In the genomic region with DNA sequence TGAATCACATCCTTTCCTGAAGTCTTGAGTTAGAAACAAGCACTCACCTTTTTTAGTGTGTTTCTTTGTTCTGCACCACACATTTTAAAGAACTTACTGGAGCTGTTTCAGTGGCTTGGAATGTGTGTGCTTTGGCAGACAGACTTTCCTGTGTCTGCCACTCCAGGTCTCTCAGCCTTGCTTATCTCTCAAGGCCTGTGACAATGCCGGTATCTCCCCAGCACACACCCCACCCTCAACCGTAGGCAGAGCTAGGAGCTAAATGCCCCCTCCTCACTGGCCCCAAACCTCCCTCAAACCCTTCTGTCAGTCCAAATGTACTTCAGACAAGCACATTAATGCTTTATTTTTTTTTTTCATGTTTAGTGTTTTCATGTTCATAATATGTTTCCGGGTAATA, we compare ENCODE assay signal across 10 mouse cellular contexts. TPM values are rescaled to one million over a fixed set of nuclear protein-coding genes. Genes with fewer than 3 reads are reported as not detected.
A peak's percentile ranks its signal among the peaks of the same experiment; 100 is the strongest.
DNase-seq lines count a peak whose midpoint lies in the region; ATAC-seq and TF ChIP-seq lines count a peak whose summit lies in the region.
"Had no signal": no experiment of that assay in that cellular context is flagged by ENCODE, and none has a peak within 500 bp of the region (broad histone marks: within the 10 kb centered on the region; RNA-seq: fewer than 3 reads in every experiment).

No protein-coding gene starts in this region.

- no peak overlapping the region for H3K4me2 ChIP-seq in kidney, embryonic 14.5 days (replicated peaks; ENCODE audit: low read depth, low read length)
- H3K4me2 ChIP-seq: hindbrain, embryonic 15.5 days had no signal

- WGBS in kidney, adult 2 months: 78% methylated on average over 3 of the region's 3 CpGs
- WGBS in kidney, embryonic 14.5 days: 72% methylated on average over 3 of the region's 3 CpGs

- ATAC-seq in kidney, embryonic 14.5 days (ENCODE audit: low FRiP score, low TSS enrichment): no peak

- H3K27ac ChIP-seq in kidney, adult 2 months (ENCODE audit: insufficient read depth, low read depth, low read length): no peak overlapping the region
- H3K27ac ChIP-seq in kidney, embryonic 14.5 days (ENCODE audit: low read depth, low read length): no peak overlapping the region
- H3K27ac ChIP-seq: hindbrain, embryonic 15.5 days had no signal

- DNase-seq in kidney, adult 2 months: peak; percentile 54
- peak; percentile 69 for DNase-seq in c-Kit-positive CD71-positive TER-119-positive erythroid progenitor cells, embryonic 14.5 days (ENCODE audit: low spot score)
- peak; percentile 83 for DNase-seq in liver
- DNase-seq in lung, postnatal 10 days: peak; percentile 14
- DNase-seq in gastrocnemius, postnatal 36 days: no peak
- DNase-seq in adrenal gland, postnatal 4 days (ENCODE audit: low spot score in 2 of 2): no peak
- no peak for DNase-seq in layer of hippocampus, postnatal 36 days
- DNase-seq: thymus, postnatal 36 days had no signal

- intact Hi-C loops in gastrocnemius, postnatal 36 days (cut with DNase I): no loop called here

- H3K36me3 ChIP-seq in kidney, adult 2 months (ENCODE audit: control insufficient read depth, insufficient read depth, low read length): no peaks in the 10 kb centered on the region
- H3K36me3 ChIP-seq in kidney, embryonic 14.5 days (ENCODE audit: control insufficient read depth, insufficient read depth, low read length): no peaks in the 10 kb centered on the region; the same call in 1 of the 2 replicates

- no peak for TF ChIP-seq CTCF in kidney, adult 2 months (conservative IDR thresholded peaks at IDR 0.05; ENCODE audit: insufficient read depth, insufficient read length, low read depth, low read length)

- H3K4me1 ChIP-seq in kidney, adult 2 months (ENCODE audit: control insufficient read depth, insufficient read depth, low read length): 0 out of 2 replicates have a peak, but pooled peaks cover 3% of the 10 kb centered on the region
- no peaks in the 10 kb centered on the region for H3K4me1 ChIP-seq in kidney, embryonic 14.5 days (ENCODE audit: control insufficient read depth, insufficient read depth, low read length)

- H3K4me3 ChIP-seq in kidney, adult 2 months (ENCODE audit: insufficient read depth, low read depth, low read length): no peak overlapping the region
- H3K4me3 ChIP-seq in kidney, embryonic 14.5 days (ENCODE audit: low read length): no peak overlapping the region
- H3K4me3 ChIP-seq: hindbrain, embryonic 15.5 days had no signal

- H3K9ac ChIP-seq in kidney, embryonic 14.5 days (ENCODE audit: low read depth, low read length): no peak overlapping the region
- H3K9ac ChIP-seq: hindbrain, embryonic 15.5 days had no signal

- no peaks in the 10 kb centered on the region for H3K27me3 ChIP-seq in kidney, adult 2 months (replicated peaks; ENCODE audit: control insufficient read depth, insufficient read depth, low read length)
- no peaks in the 10 kb centered on the region for H3K27me3 ChIP-seq in kidney, embryonic 14.5 days (ENCODE audit: control insufficient read depth, insufficient read depth, low read length)
- H3K27me3 ChIP-seq: hindbrain, embryonic 15.5 days had no signal

- no peaks in the 10 kb centered on the region for H3K9me3 ChIP-seq in kidney, embryonic 14.5 days (ENCODE audit: control insufficient read depth, low read length)
- H3K9me3 ChIP-seq: hindbrain, embryonic 15.5 days had no signal

- no peak for TF ChIP-seq POLR2A in kidney, adult 2 months (IDR thresholded peaks at IDR 0.05; ENCODE audit: low read depth, low read length)

RNA-seq across cellular contexts. Expression of a gene that starts 4.3 kb away (rescaled TPM):
- polyA plus RNA-seq in kidney, adult 2 months (2012; rRNA removed): 13.0 and 13.6 TPM in 2 replicates
- polyA plus RNA-seq in kidney, embryonic 14.5 days (2014; fragmentation: Nextera tagmentation; extraction: Ambion mirVana): 13.1 and 14.2 TPM in 2 replicates
- 10 to 100 TPM in 1 of 2 experiments, 1 to 10 TPM in 1; 8.3 to 11.0 TPM for total RNA-seq in gastrocnemius, postnatal 36 days (2021)
- 10 to 100 TPM; 29.7 to 36.3 TPM for total RNA-seq in adrenal gland, postnatal 4 days (2021)
- total RNA-seq in layer of hippocampus, postnatal 36 days (2021): 10 to 100 TPM; 28.9 to 32.6 TPM

Comparison
In these comparisons a context has a peak if more than half of its experiments do, and no peak if none do; other contexts are left out.
1. DNase-seq: peak in kidney, adult 2 months (single experiment), c-Kit-positive CD71-positive TER-119-positive erythroid progenitor cells, embryonic 14.5 days (single experiment), liver (single experiment) and lung, postnatal 10 days (single experiment); none in gastrocnemius, postnatal 36 days (0 of 2), adrenal gland, postnatal 4 days (0 of 2) and layer of hippocampus, postnatal 36 days (0 of 2).